ENCODE assay signal across 8 mouse cellular contexts in genomic region chr11:102399610-102400072, GRCm38 (mm10). TPM values are rescaled to one million over a fixed set of nuclear protein-coding genes. Genes with fewer than 3 reads are reported as not detected.
DNase-seq lines count a peak whose midpoint lies in the region; ATAC-seq and TF ChIP-seq lines count a peak whose summit lies in the region.

No protein-coding gene starts in this region.

- H3K4me1 ChIP-seq in lung, embryonic 16.5 days (replicated peaks; ENCODE audit: control insufficient read depth, insufficient read depth, low read length): peaks cover 15% of the 10 kb centered on the region
- peaks cover 76% of the 10 kb centered on the region for H3K4me1 ChIP-seq in hindbrain, embryonic 12.5 days
- H3K4me1 ChIP-seq in midbrain, embryonic 13.5 days (replicated peaks): peaks cover 72% of the 10 kb centered on the region
- H3K4me1 ChIP-seq in thymus, adult 2 months (replicated peaks; ENCODE audit: control insufficient read depth, insufficient read depth, low read length): no peaks in the 10 kb centered on the region

- peaks cover 39% of the 10 kb centered on the region for H3K27me3 ChIP-seq in lung, embryonic 16.5 days (ENCODE audit: control insufficient read depth, insufficient read depth, low read depth, low read length)
- peaks cover 37% of the 10 kb centered on the region for H3K27me3 ChIP-seq in hindbrain, embryonic 12.5 days
- peaks cover 30% of the 10 kb centered on the region for H3K27me3 ChIP-seq in midbrain, embryonic 13.5 days
- H3K27me3 ChIP-seq in thymus, adult 2 months (ENCODE audit: control insufficient read depth, insufficient read depth, low read length): peaks cover 6% of the 10 kb centered on the region; the same call in 1 of the 2 replicates

- DNase-seq in embryo, embryonic 11 days: peak; percentile 56
- no peak for DNase-seq in embryo, embryonic 9.5 days (ENCODE audit: extremely low spot score)
- no peak for DNase-seq in lung, postnatal 36 days
- DNase-seq in retina, postnatal 1 day: no peak
- no peak for DNase-seq in thymus, adult 2 months

- H3K4me2 ChIP-seq in lung, embryonic 16.5 days (ENCODE audit: low read depth, low read length): peak overlapping the region; percentile 53
- H3K4me2 ChIP-seq in hindbrain, embryonic 12.5 days (replicated peaks): peak overlapping the region; percentile 44
- 0 out of 2 replicates have a peak overlapping the region, but pooled peaks have one; percentile 18 for H3K4me2 ChIP-seq in midbrain, embryonic 13.5 days (replicated peaks)

- H3K27ac ChIP-seq in lung, embryonic 16.5 days (ENCODE audit: low read length): no peak overlapping the region
- 0 out of 2 replicates have a peak overlapping the region, but pooled peaks have one; percentile 25 for H3K27ac ChIP-seq in hindbrain, embryonic 12.5 days
- no peak overlapping the region for H3K27ac ChIP-seq in midbrain, embryonic 13.5 days
- no peak overlapping the region for H3K27ac ChIP-seq in thymus, adult 2 months (ENCODE audit: control insufficient read depth, insufficient read depth, low read length)

- TF ChIP-seq CTCF in thymus, adult 2 months (IDR thresholded peaks at IDR 0.05; ENCODE audit: borderline replicate concordance, control insufficient read depth, extremely low read depth, insufficient read depth, low read length, poor library complexity): no peak

- H3K4me3 ChIP-seq in lung, embryonic 16.5 days (ENCODE audit: low read length): peak overlapping the region; percentile 32
- H3K4me3 ChIP-seq in hindbrain, embryonic 12.5 days: peak overlapping the region; percentile 17
- H3K4me3 ChIP-seq in midbrain, embryonic 13.5 days (replicated peaks): peak overlapping the region; percentile 18; the same call in 1 of the 2 replicates
- H3K4me3 ChIP-seq in thymus, adult 2 months (ENCODE audit: control insufficient read depth, insufficient read depth, low read length): no peak overlapping the region

- peak overlapping the region; percentile 24; the same call in 1 of the 2 replicates for H3K9ac ChIP-seq in lung, embryonic 16.5 days (ENCODE audit: low read length)
- H3K9ac ChIP-seq in hindbrain, embryonic 12.5 days: 0 out of 2 replicates have a peak overlapping the region, but pooled peaks have one; percentile 20
- peak overlapping the region; percentile 47; the same call in 1 of the 2 replicates for H3K9ac ChIP-seq in midbrain, embryonic 13.5 days (replicated peaks)

- no peak for ATAC-seq in lung, embryonic 16.5 days (ENCODE audit: low read depth)
- no peak for ATAC-seq in hindbrain, embryonic 12.5 days (ENCODE audit: low FRiP score)
- no peak for ATAC-seq in midbrain, embryonic 13.5 days

- no peak for TF ChIP-seq POLR2A in thymus, adult 2 months (IDR thresholded peaks at IDR 0.05; ENCODE audit: control insufficient read depth, extremely low read depth, insufficient read depth, low read length, poor library complexity)

- peaks cover 18% of the 10 kb centered on the region for H3K36me3 ChIP-seq in lung, embryonic 16.5 days (ENCODE audit: control insufficient read depth, insufficient read depth, low read length)
- H3K36me3 ChIP-seq in hindbrain, embryonic 12.5 days: peaks cover 44% of the 10 kb centered on the region
- peaks cover 67% of the 10 kb centered on the region for H3K36me3 ChIP-seq in midbrain, embryonic 13.5 days
- H3K36me3 ChIP-seq in thymus, adult 2 months (ENCODE audit: control insufficient read depth, insufficient read depth, low read length): no peaks in the 10 kb centered on the region

- 1% methylated on average over 32 of the region's 34 CpGs for WGBS in lung, embryonic 16.5 days
- WGBS in hindbrain, embryonic 12.5 days: 3% methylated on average over 34 of the region's 34 CpGs
- WGBS in midbrain, embryonic 13.5 days: 3% methylated on average over 32 of the region's 34 CpGs
- WGBS in thymus, adult 2 months: 11% methylated on average over 31 of the region's 34 CpGs

- H3K9me3 ChIP-seq in lung, embryonic 16.5 days (ENCODE audit: control insufficient read depth, low read length): no peaks in the 10 kb centered on the region
- no peaks in the 10 kb centered on the region for H3K9me3 ChIP-seq in hindbrain, embryonic 12.5 days (replicated peaks)
- no peaks in the 10 kb centered on the region for H3K9me3 ChIP-seq in midbrain, embryonic 13.5 days

RNA-seq across cellular contexts. Expression of gene Rundc3a, which starts 6.4 kb away (rescaled TPM):
- polyA plus RNA-seq in lung, embryonic 16.5 days (2015; fragmentation: Nextera tagmentation; extraction: Ambion mirVana): 1.8 and 2.9 TPM in 2 replicates
- polyA plus RNA-seq in hindbrain, embryonic 12.5 days (2016; fragmentation: Nextera tagmentation; extraction: Ambion mirVana): 125 and 140 TPM in 2 replicates
- polyA plus RNA-seq in midbrain, embryonic 13.5 days (2015; fragmentation: Nextera tagmentation; extraction: Ambion mirVana): 131 and 153 TPM in 2 replicates
- polyA plus RNA-seq in thymus, adult 2 months (2012; rRNA removed): 7.9 and 8.1 TPM in 2 replicates

RNA-seq across cellular contexts. Expression of gene Slc25a39, which starts 8.1 kb away (rescaled TPM):
- polyA plus RNA-seq in lung, embryonic 16.5 days (2015; fragmentation: Nextera tagmentation; extraction: Ambion mirVana): 234 and 252 TPM in 2 replicates
- polyA plus RNA-seq in hindbrain, embryonic 12.5 days (2016; fragmentation: Nextera tagmentation; extraction: Ambion mirVana): 148 and 157 TPM in 2 replicates
- polyA plus RNA-seq in midbrain, embryonic 13.5 days (2015; fragmentation: Nextera tagmentation; extraction: Ambion mirVana): 141 and 154 TPM in 2 replicates
- polyA plus RNA-seq in thymus, adult 2 months (2012; rRNA removed): 227 and 235 TPM in 2 replicates

RNA-seq across cellular contexts. Expression of gene Grn, which starts 30.5 kb away (rescaled TPM):
- polyA plus RNA-seq in lung, embryonic 16.5 days (2015; fragmentation: Nextera tagmentation; extraction: Ambion mirVana): 195 and 201 TPM in 2 replicates
- 96.9 and 101 TPM in 2 replicates for polyA plus RNA-seq in hindbrain, embryonic 12.5 days (2016; fragmentation: Nextera tagmentation; extraction: Ambion mirVana)
- polyA plus RNA-seq in midbrain, embryonic 13.5 days (2015; fragmentation: Nextera tagmentation; extraction: Ambion mirVana): 57.4 and 61.8 TPM in 2 replicates
- polyA plus RNA-seq in thymus, adult 2 months (2012; rRNA removed): 151 and 160 TPM in 2 replicates

RNA-seq across cellular contexts. Expression of gene Slc4a1, which starts 33.6 kb away (rescaled TPM):
- 8.9 and 18.2 TPM in 2 replicates for polyA plus RNA-seq in lung, embryonic 16.5 days (2015; fragmentation: Nextera tagmentation; extraction: Ambion mirVana)
- polyA plus RNA-seq in hindbrain, embryonic 12.5 days (2016; fragmentation: Nextera tagmentation; extraction: Ambion mirVana): 30.8 and 33.5 TPM in 2 replicates
- polyA plus RNA-seq in midbrain, embryonic 13.5 days (2015; fragmentation: Nextera tagmentation; extraction: Ambion mirVana): 4.3 and 4.8 TPM in 2 replicates
- polyA plus RNA-seq in thymus, adult 2 months (2012; rRNA removed): 0.11 and 0.34 TPM in 2 replicates

RNA-seq across cellular contexts. Expression of gene Fam171a2, which starts 47.8 kb away (rescaled TPM):
- 2.9 and 3.9 TPM in 2 replicates for polyA plus RNA-seq in lung, embryonic 16.5 days (2015; fragmentation: Nextera tagmentation; extraction: Ambion mirVana)
- polyA plus RNA-seq in hindbrain, embryonic 12.5 days (2016; fragmentation: Nextera tagmentation; extraction: Ambion mirVana): 21.5 and 22.8 TPM in 2 replicates
- polyA plus RNA-seq in midbrain, embryonic 13.5 days (2015; fragmentation: Nextera tagmentation; extraction: Ambion mirVana): 10.9 and 18.4 TPM in 2 replicates
- 2.6 and 4.7 TPM in 2 replicates for polyA plus RNA-seq in thymus, adult 2 months (2012; rRNA removed)

Comparison
In these comparisons a context has a peak if more than half of its experiments do, and no peak if none do; other contexts are left out.
1. RNA of gene Rundc3a, which starts 6.4 kb away (polyA plus RNA-seq): 131 to 153 TPM in midbrain, embryonic 13.5 days and 125 to 140 TPM in hindbrain, embryonic 12.5 days; 7.9 to 8.1 TPM in thymus, adult 2 months and 1.8 to 2.9 TPM in lung, embryonic 16.5 days; every median in the first group is over 10 times any median in the second.
2. Peak in every context shown above with its lines, with median percentiles within 50 percentile points of each other: H3K4me2 ChIP-seq and H3K9ac ChIP-seq.